Mouse (Mus musculus): ENCODE data around the gene Brpf1.

Gene Brpf1

GRCm38 (mm10) chr6:113351653-113352052 is 44.7 kb downstream of the Brpf1 start:
- ATAC-seq (ENCODE audit: insufficient number of reproducible peaks, low FRiP score, low TSS enrichment), result no peak

GRCm38 (mm10) chr6:113352820-113353219 is 45.9 kb downstream of the Brpf1 start:
- ATAC-seq (ENCODE audit: insufficient number of reproducible peaks, low FRiP score, low TSS enrichment), result no peak

DNA sequence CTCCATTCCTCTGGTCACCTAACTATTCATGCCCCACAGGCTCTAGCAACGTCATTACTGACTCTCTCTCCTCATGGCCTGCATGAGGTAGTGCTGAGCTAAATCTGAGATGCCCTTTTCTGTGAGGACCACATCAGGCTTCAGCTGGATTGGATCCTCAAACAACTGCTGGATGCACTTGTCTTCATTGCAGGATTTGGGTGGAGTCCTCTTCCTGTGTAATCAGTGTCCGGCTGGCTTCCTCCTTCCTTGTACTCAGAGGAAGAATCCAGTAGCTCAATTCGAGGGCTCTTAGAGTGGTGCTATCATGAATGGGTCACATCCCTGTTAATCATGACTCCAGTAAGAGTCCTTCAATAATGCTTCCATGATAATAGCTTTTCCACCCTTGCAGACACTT is 46.8 kb downstream of the Brpf1 start:
- no peak for ATAC-seq (ENCODE audit: insufficient number of reproducible peaks, low FRiP score, low TSS enrichment)

GRCm38 (mm10) chr6:113361476-113361875 is 54.5 kb downstream of the Brpf1 start:
- no peak for ATAC-seq (ENCODE audit: insufficient number of reproducible peaks, low FRiP score, low TSS enrichment)

DNA sequence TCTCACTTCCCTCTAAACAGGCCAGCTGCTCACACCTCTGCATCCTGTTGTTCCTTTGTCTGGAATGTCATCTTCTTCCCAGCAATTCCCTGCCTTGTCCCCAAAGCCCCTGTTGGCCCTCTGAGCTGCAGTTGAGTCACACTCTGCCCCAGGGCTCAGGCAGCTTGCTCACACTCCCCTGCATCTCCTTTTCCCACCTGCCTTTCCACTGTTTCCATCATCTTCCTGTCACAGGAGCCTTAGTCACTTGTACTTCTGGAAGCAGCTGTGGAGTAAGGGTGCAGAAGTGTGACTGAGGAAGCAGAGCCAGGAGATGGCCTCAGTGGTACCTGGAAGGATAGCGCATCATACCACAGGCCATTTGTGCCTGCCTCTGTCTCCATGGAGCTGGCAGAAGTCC is 55.3 kb downstream of the Brpf1 start:
- no peak for ATAC-seq (ENCODE audit: insufficient number of reproducible peaks, low FRiP score, low TSS enrichment)

- ATAC-seq (ENCODE audit: insufficient number of reproducible peaks, low FRiP score, low TSS enrichment), result no peak
Measured at GRCm38 (mm10) chr6:113364518-113365135, 57.7 kb downstream of the Brpf1 start.

GRCm38 (mm10) chr6:113366639-113367038 is 59.7 kb downstream of the Brpf1 start:
- ATAC-seq (ENCODE audit: insufficient number of reproducible peaks, low FRiP score, low TSS enrichment), result no peak

- ATAC-seq (ENCODE audit: insufficient number of reproducible peaks, low FRiP score, low TSS enrichment), result no peak
Measured at GRCm38 (mm10) chr6:113367574-113367973, 60.6 kb downstream of the Brpf1 start.

GRCm38 (mm10) chr6:113368124-113368523 is 61.2 kb downstream of the Brpf1 start:
- no peak for ATAC-seq (ENCODE audit: insufficient number of reproducible peaks, low FRiP score, low TSS enrichment)

- no peak for ATAC-seq (ENCODE audit: insufficient number of reproducible peaks, low FRiP score, low TSS enrichment)
Measured at GRCm38 (mm10) chr6:113368577-113368976, 61.6 kb downstream of the Brpf1 start.

GRCm38 (mm10) chr6:113370194-113370929 is 63.4 kb downstream of the Brpf1 start:
- ATAC-seq (ENCODE audit: insufficient number of reproducible peaks, low FRiP score, low TSS enrichment), result no peak

GRCm38 (mm10) chr6:113373491-113373890 is 66.6 kb downstream of the Brpf1 start:
- ATAC-seq (ENCODE audit: insufficient number of reproducible peaks, low FRiP score, low TSS enrichment), result no peak
